Mouse (Mus musculus) testis, adult 2 months (tissue): ENCODE measurements at regions not wholly inside any gene's neighbourhood (a gene's known extent, or its start where the extent isn't known, plus 50 kb on each side); places are given as distances from the start of the nearest gene placed in this dataset.

Experiments used
- H3K27ac ChIP-seq: fragments of 200-500 bp; 2 replicates; pipeline ENCODE4 v1.5.1; 2012; ENCODE audit warnings: low read depth, low read length; ENCODE audit not compliant: control insufficient read depth, insufficient read depth
- H3K27me3 ChIP-seq: fragments of 200-500 bp; 2 replicates; pipeline ENCODE4 v1.6.1; 2012; ENCODE audit warnings: mild to moderate bottlenecking, low read length, moderate library complexity; ENCODE audit not compliant: control insufficient read depth, insufficient read depth
- H3K36me3 ChIP-seq: fragments of 200-500 bp; 2 replicates; pipeline ENCODE4 v1.6.1; 2012; ENCODE audit warnings: mild to moderate bottlenecking, low read length; ENCODE audit not compliant: control insufficient read depth, insufficient read depth
- H3K4me1 ChIP-seq: fragments of 200-500 bp; 2 replicates; pipeline ENCODE4 v1.6.1; 2012; ENCODE audit warnings: low read length; ENCODE audit not compliant: control insufficient read depth, insufficient read depth
- H3K4me3 ChIP-seq: fragments of 200-500 bp; 2 replicates; pipeline ENCODE4 v1.5.1; 2012; ENCODE audit warnings: low read depth, mild to moderate bottlenecking, low read length, moderate library complexity, mixed read lengths; ENCODE audit not compliant: control insufficient read depth
- CTCF ChIP-seq: fragments of 200-500 bp; IDR thresholded peaks from 2 replicates; pipeline ENCODE4 v1.5.1; 2012; ENCODE audit warnings: low read depth, mild to moderate bottlenecking, inconsistent platforms, low read length, moderate library complexity; ENCODE audit not compliant: control insufficient read depth, insufficient read depth, insufficient replicate concordance
- POLR2A ChIP-seq: fragments of 200-500 bp; IDR thresholded peaks from 2 replicates; pipeline ENCODE4 v1.6.1; 2012; ENCODE audit warnings: low read depth, mild to moderate bottlenecking, inconsistent platforms, low read length, moderate library complexity; ENCODE audit not compliant: control insufficient read depth

- no peaks in the 10 kb centered on the region for H3K36me3 ChIP-seq
- TF ChIP-seq POLR2A (no peak), CTCF (no peak)
- H3K27ac ChIP-seq: no peak overlapping the region
- H3K4me3 ChIP-seq: no peak overlapping the region
- H3K4me1 ChIP-seq: no peaks in the 10 kb centered on the region
- no peaks in the 10 kb centered on the region for H3K27me3 ChIP-seq
Measured at GRCm38 (mm10) chr15:7624689-7625472, 185.8 kb upstream of the Gdnf start.

- no peak overlapping the region for H3K27ac ChIP-seq
- no peaks in the 10 kb centered on the region for H3K36me3 ChIP-seq
- no peaks in the 10 kb centered on the region for H3K27me3 ChIP-seq
- H3K4me3 ChIP-seq: no peak overlapping the region
- no peaks in the 10 kb centered on the region for H3K4me1 ChIP-seq
- TF ChIP-seq POLR2A: no peak
- no peak for TF ChIP-seq CTCF
Measured at GRCm38 (mm10) chr15:7629826-7630225, 180.8 kb upstream of the Gdnf start.

- Histone ChIP-seq H3K4me3 (no peak overlapping the region), H3K27me3 (no peaks in the 10 kb centered on the region), H3K4me1 (no peaks in the 10 kb centered on the region; the same call in 1 of the 2 replicates), H3K27ac (no peak overlapping the region), H3K36me3 (no peaks in the 10 kb centered on the region)
- TF ChIP-seq POLR2A (no peak), CTCF (no peak)
Measured at GRCm38 (mm10) chr15:7635234-7635633, 175.4 kb upstream of the Gdnf start.

GRCm38 (mm10) chr15:7639444-7639843 is 171.2 kb upstream of the Gdnf start:
- no peaks in the 10 kb centered on the region; the same call in 1 of the 2 replicates for H3K4me1 ChIP-seq
- no peak for TF ChIP-seq POLR2A
- TF ChIP-seq CTCF: no peak
- no peaks in the 10 kb centered on the region for H3K36me3 ChIP-seq
- H3K27me3 ChIP-seq: no peaks in the 10 kb centered on the region
- H3K27ac ChIP-seq: no peak overlapping the region
- H3K4me3 ChIP-seq: no peak overlapping the region

- no peaks in the 10 kb centered on the region for H3K4me1 ChIP-seq
- H3K27me3 ChIP-seq: no peaks in the 10 kb centered on the region
- no peak overlapping the region for H3K27ac ChIP-seq
- H3K4me3 ChIP-seq: no peak overlapping the region
- TF ChIP-seq CTCF (no peak), POLR2A (no peak)
- no peaks in the 10 kb centered on the region for H3K36me3 ChIP-seq
Measured at GRCm38 (mm10) chr15:7642075-7642474, 168.6 kb upstream of the Gdnf start.

- no peaks in the 10 kb centered on the region for H3K27me3 ChIP-seq
- TF ChIP-seq POLR2A (no peak), CTCF (no peak)
Measured at GRCm38 (mm10) chr15:7650705-7651104, 159.9 kb upstream of the Gdnf start.

GRCm38 (mm10) chr15:7663888-7664287 is 146.8 kb upstream of the Gdnf start:
- Histone ChIP-seq H3K36me3 (no peaks in the 10 kb centered on the region), H3K27ac (no peak overlapping the region), H3K4me3 (no peak overlapping the region), H3K27me3 (no peaks in the 10 kb centered on the region), H3K4me1 (no peaks in the 10 kb centered on the region)
- TF ChIP-seq CTCF (no peak), POLR2A (no peak)

More at GRCm38 (mm10) chr15:7650705-7651104, 159.9 kb upstream of the Gdnf start:
- no peak overlapping the region for H3K27ac ChIP-seq
- no peaks in the 10 kb centered on the region for H3K36me3 ChIP-seq
- no peak overlapping the region for H3K4me3 ChIP-seq
- no peaks in the 10 kb centered on the region for H3K4me1 ChIP-seq

GRCm38 (mm10) chr15:7669631-7670030 is 141.0 kb upstream of the Gdnf start:
- Histone ChIP-seq H3K4me3 (no peak overlapping the region), H3K4me1 (no peaks in the 10 kb centered on the region), H3K27ac (no peak overlapping the region), H3K27me3 (no peaks in the 10 kb centered on the region), H3K36me3 (no peaks in the 10 kb centered on the region)
- TF ChIP-seq POLR2A: no peak
- no peak for TF ChIP-seq CTCF
